Mouse (Mus musculus) liver, embryonic 14.5 days (tissue): ENCODE measurements around the gene Pafah1b1. TPM values are rescaled to one million over a fixed set of nuclear protein-coding genes. Genes with fewer than 3 reads are reported as not detected.

ENCODE experiments used
- ATAC-seq: fragments of 200-750 bp; cut with Nextera tagmentation; 2 replicates; pipeline ENCODE4 v1.8.0; 2017; ENCODE audit warnings: moderate number of reproducible peaks, mild to moderate bottlenecking, moderate library complexity; ENCODE audit not compliant: insufficient read depth
- DNase-seq, 3 experiments: peaks; one replicate each; pipeline ENCODE4 v3.0.0-alpha.2; 2012 to 2013; ENCODE audit warnings: low read depth in 3 of 3, low spot score in 3 of 3
- H3K27ac ChIP-seq: fragments of 300-500 bp; sonication (generic); 2 replicates; pipeline ENCODE4 v1.5.1; 2014; ENCODE audit warnings: moderate library complexity, mild to moderate bottlenecking, control low read depth, inconsistent platforms
- H3K27me3 ChIP-seq: fragments of 300-500 bp; sonication (generic); 2 replicates; pipeline ENCODE4 v1.6.1; 2014; ENCODE audit warnings: mild to moderate bottlenecking, low read length, moderate library complexity; ENCODE audit not compliant: control insufficient read depth, insufficient read depth
- H3K36me3 ChIP-seq: fragments of 300-500 bp; sonication (generic); replicated peaks from 2 replicates; pipeline ENCODE4 v1.6.1; 2014; ENCODE audit warnings: low read depth; ENCODE audit not compliant: control insufficient read depth, insufficient read depth
- H3K4me1 ChIP-seq, 2 experiments: fragments of 200-500 bp in 1 of 2; fragments of 300-500 bp in 1 of 2; sonication (generic) in 1 of 2; replicated peaks; 2 replicates each; pipeline ENCODE4 v1.6.1; 2012 to 2014; ENCODE audit warnings: antibody characterized with exemption in 1 of 2, inconsistent platforms in 1 of 2, low read length in 1 of 2; ENCODE audit not compliant: control insufficient read depth in 2 of 2, insufficient read depth in 2 of 2
- H3K4me2 ChIP-seq: fragments of 300-500 bp; sonication (generic); 2 replicates; pipeline ENCODE4 v1.6.1; 2014; ENCODE audit warnings: low read depth, mild to moderate bottlenecking, control low read depth, moderate library complexity
- H3K4me3 ChIP-seq, 2 experiments: fragments of 200-500 bp in 1 of 2; fragments of 300-500 bp in 1 of 2; sonication (generic) in 1 of 2; 2 replicates each; pipeline ENCODE4 v1.5.1; 2012 to 2014; ENCODE audit warnings: low read depth in 2 of 2, low read length in 2 of 2, mild to moderate bottlenecking in 2 of 2, control low read depth in 1 of 2, inconsistent platforms in 1 of 2, moderate library complexity in 1 of 2; ENCODE audit not compliant: insufficient read depth in 1 of 2
- H3K9ac ChIP-seq: fragments of 300-500 bp; sonication (generic); replicated peaks from 2 replicates; pipeline ENCODE4 v1.6.1; 2014; ENCODE audit warnings: mild to moderate bottlenecking, control low read depth, moderate library complexity
- H3K9me3 ChIP-seq: fragments of 300-500 bp; sonication (generic); 2 replicates; pipeline ENCODE4 v1.6.1; 2016; ENCODE audit warnings: low read length, mixed read lengths; ENCODE audit not compliant: control insufficient read depth
- CTCF ChIP-seq: IDR thresholded peaks from 2 replicates; pipeline ENCODE4 v1.5.1; 2016; ENCODE audit warnings: antibody characterized with exemption, low read depth, control low read depth
- EP300 ChIP-seq: IDR thresholded peaks from 2 replicates; pipeline ENCODE4 v1.6.1; 2016; ENCODE audit warnings: antibody characterized with exemption, low read depth
- WGBS: fragments of 180-500 bp; shearing (Covaris S2); extraction: QIAGEN DNeasy Blood & Tissue Kit; methylation state at CpG from one replicate; pipeline ENCODE4 v1.1.7; 2014; ENCODE audit not compliant: insufficient replicate concordance; 5-methylcytosine and 5-hydroxymethylcytosine counted together
- polyA plus RNA-seq, 2 experiments: library from polyadenylated mRNA; depleted of rRNA in 1 of 2; stranded (reverse) in 1 of 2; unstranded in 1 of 2; fragments of >200 nt; fragmentation: Nextera tagmentation in 1 of 2; extraction: Ambion mirVana in 1 of 2; gene quantifications; 2 replicates each; pipeline versions ENCODE4 v1.2.1 to v1.2.3; 2012 to 2014

Gene Pafah1b1
- polyA plus RNA-seq, 2 experiments = 18.2 to 42.1 TPM

- DNase-seq (no peak), ATAC-seq (no peak)
- 40% methylated on average over 2 of the region's 2 CpGs for WGBS
- Histone ChIP-seq H3K9ac (no peak overlapping the region), H3K4me2 (no peak overlapping the region), H3K27ac (no peak overlapping the region), H3K36me3 (no peaks in the 10 kb centered on the region), H3K4me1 (no peaks in the 10 kb centered on the region), H3K4me3 (no peak overlapping the region), H3K27me3 (no peaks in the 10 kb centered on the region), H3K9me3 (no peaks in the 10 kb centered on the region)
- no peak for TF ChIP-seq CTCF
- TF ChIP-seq EP300 = no peak
Measured at GRCm38 (mm10) chr11:74756631-74757030, 32.2 kb upstream of the Pafah1b1 start.

- Histone ChIP-seq H3K4me3 (no peak overlapping the region), H3K4me2 (no peak overlapping the region), H3K27ac (no peak overlapping the region), H3K36me3 (no peaks in the 10 kb centered on the region), H3K9me3 (no peaks in the 10 kb centered on the region), H3K4me1 (no peaks in the 10 kb centered on the region), H3K9ac (no peak overlapping the region), H3K27me3 (no peaks in the 10 kb centered on the region)
- no peak for TF ChIP-seq EP300
- no peak for TF ChIP-seq CTCF
- 64% methylated on average over 9 of the region's 9 CpGs for WGBS
- DNase-seq (no peak), ATAC-seq (no peak)
Measured at GRCm38 (mm10) chr11:74751352-74752066, 27.0 kb upstream of the Pafah1b1 start.

- WGBS = 60% methylated on average over 7 of the region's 7 CpGs
- Histone ChIP-seq H3K27me3 (no peaks in the 10 kb centered on the region), H3K36me3 (no peaks in the 10 kb centered on the region), H3K4me1 (no peaks in the 10 kb centered on the region), H3K4me2 (no peak overlapping the region), H3K4me3 (no peak overlapping the region), H3K9me3 (no peaks in the 10 kb centered on the region), H3K9ac (no peak overlapping the region), H3K27ac (no peak overlapping the region)
- ATAC-seq (no peak), DNase-seq (no peak)
- no peak for TF ChIP-seq CTCF
- TF ChIP-seq EP300 = no peak
Measured at GRCm38 (mm10) chr11:74750662-74751351, 26.3 kb upstream of the Pafah1b1 start.

- no peak overlapping the region for H3K27ac ChIP-seq
- H3K4me2 ChIP-seq = no peak overlapping the region
- H3K4me1 ChIP-seq = no peaks in the 10 kb centered on the region
- ATAC-seq (no peak), DNase-seq (no peak)
- H3K27me3 ChIP-seq = no peaks in the 10 kb centered on the region
- TF ChIP-seq EP300 (no peak), CTCF (no peak)
- no peak overlapping the region for H3K9ac ChIP-seq
- H3K36me3 ChIP-seq = no peaks in the 10 kb centered on the region
- H3K9me3 ChIP-seq = no peaks in the 10 kb centered on the region
- 88% methylated on average over 13 of the region's 13 CpGs for WGBS
- no peak overlapping the region for H3K4me3 ChIP-seq
Measured at GRCm38 (mm10) chr11:74749241-74749640, 24.8 kb upstream of the Pafah1b1 start.

- WGBS = 75% methylated on average over 4 of the region's 4 CpGs
- TF ChIP-seq EP300 = no peak
- no peak for TF ChIP-seq CTCF
- no peak for ATAC-seq
- no peaks in the 10 kb centered on the region for H3K9me3 ChIP-seq
- DNase-seq = no peak
- H3K27ac ChIP-seq = no peak overlapping the region
- H3K4me1 ChIP-seq = no peaks in the 10 kb centered on the region
- no peak overlapping the region for H3K9ac ChIP-seq
- no peaks in the 10 kb centered on the region for H3K27me3 ChIP-seq
- H3K4me2 ChIP-seq = no peak overlapping the region
- H3K36me3 ChIP-seq = no peaks in the 10 kb centered on the region
- no peak overlapping the region for H3K4me3 ChIP-seq
Measured at GRCm38 (mm10) chr11:74748022-74748421, 23.6 kb upstream of the Pafah1b1 start.
